Mouse (Mus musculus) stomach, postnatal 0 days (tissue): ENCODE results near the gene Os9. TPM values are rescaled to one million over a fixed set of nuclear protein-coding genes. Genes with fewer than 3 reads are reported as not detected.

Experiments
- ATAC-seq: fragments of 200-750 bp; cut with Nextera tagmentation; 2 replicates; pipeline ENCODE4 v1.8.0; 2017; ENCODE audit not compliant: low FRiP score, low TSS enrichment
- DNase-seq: peaks from one replicate; pipeline ENCODE4 v3.0.0-alpha.2; 2016; ENCODE audit warnings: low spot score
- H3K27ac ChIP-seq: fragments of 300-500 bp; sonication (generic); replicated peaks from 2 replicates; pipeline ENCODE4 v1.5.1; 2014; ENCODE audit warnings: mild to moderate bottlenecking, control low read depth
- H3K27me3 ChIP-seq: fragments of 300-500 bp; sonication (generic); 2 replicates; pipeline ENCODE4 v1.6.1; 2014; ENCODE audit warnings: low read length; ENCODE audit not compliant: control insufficient read depth, insufficient read depth
- H3K36me3 ChIP-seq: fragments of 300-500 bp; sonication (generic); 2 replicates; pipeline ENCODE4 v1.6.1; 2014; ENCODE audit warnings: low read length, mixed read lengths; ENCODE audit not compliant: control insufficient read depth, insufficient read depth
- H3K4me1 ChIP-seq: fragments of 300-500 bp; sonication (generic); replicated peaks from 2 replicates; pipeline ENCODE4 v1.6.1; 2014; ENCODE audit warnings: antibody characterized with exemption; ENCODE audit not compliant: control insufficient read depth, insufficient read depth
- H3K4me2 ChIP-seq: fragments of 300-500 bp; sonication (generic); replicated peaks from 2 replicates; pipeline ENCODE4 v1.6.1; 2014; ENCODE audit warnings: low read depth, mild to moderate bottlenecking, control low read depth, moderate library complexity
- H3K4me3 ChIP-seq: fragments of 300-500 bp; sonication (generic); 2 replicates; pipeline ENCODE4 v1.5.1; 2014; ENCODE audit warnings: low read depth, low read length, control low read depth
- H3K9ac ChIP-seq: fragments of 300-500 bp; sonication (generic); 2 replicates; pipeline ENCODE4 v1.6.1; 2014; ENCODE audit warnings: mild to moderate bottlenecking, low read length, control low read depth, mixed read lengths
- H3K9me3 ChIP-seq: fragments of 300-500 bp; sonication (generic); 2 replicates; pipeline ENCODE4 v1.6.1; 2016; ENCODE audit warnings: low read length; ENCODE audit not compliant: control insufficient read depth
- CTCF ChIP-seq: IDR thresholded peaks from 2 replicates; pipeline ENCODE4 v1.5.1; 2016; ENCODE audit warnings: antibody characterized with exemption, low read depth, mild to moderate bottlenecking, moderate library complexity
- EP300 ChIP-seq: optimal IDR thresholded peaks from 2 replicates; pipeline ENCODE3; 2016; ENCODE audit warnings: antibody characterized with exemption
- WGBS: fragments of 180-500 bp; shearing (Covaris S2); extraction: QIAGEN DNeasy Blood & Tissue Kit; methylation state at CpG from one replicate; pipeline ENCODE4 v1.1.7; 2014; 5-methylcytosine and 5-hydroxymethylcytosine counted together
- polyA plus RNA-seq: library from polyadenylated mRNA; unstranded; fragments of >200 nt; fragmentation: Nextera tagmentation; extraction: Ambion mirVana; gene quantifications from 2 replicates; pipeline ENCODE4 v1.2.1, GENCODE M21; 2015

Os9 gene
- polyA plus RNA-seq, 1 experiment from 2014 or later, result 81.9 TPM

- 5% methylated on average over 35 of the region's 35 CpGs for WGBS
- no peak overlapping the region for H3K9ac ChIP-seq
- no peak overlapping the region for H3K27ac ChIP-seq
- no peak for TF ChIP-seq EP300
- peak; percentile 36; the same call in 1 of the 2 replicates for TF ChIP-seq CTCF
- H3K4me1 ChIP-seq, result peaks cover 5% of the 10 kb centered on the region; the same call in 1 of the 2 replicates
- H3K4me2 ChIP-seq, result peak overlapping the region; percentile 55
- ATAC-seq (no peak), DNase-seq (peak; percentile 42)
- peak overlapping the region; percentile 28 for H3K4me3 ChIP-seq
- no peaks in the 10 kb centered on the region for H3K9me3 ChIP-seq
- H3K36me3 ChIP-seq, result no peaks in the 10 kb centered on the region
- H3K27me3 ChIP-seq, result peaks cover 4% of the 10 kb centered on the region; the same call in 1 of the 2 replicates
Observed at GRCm38 (mm10) chr10:127048608-127049394, 72.1 kb downstream of the Os9 start.

DNA sequence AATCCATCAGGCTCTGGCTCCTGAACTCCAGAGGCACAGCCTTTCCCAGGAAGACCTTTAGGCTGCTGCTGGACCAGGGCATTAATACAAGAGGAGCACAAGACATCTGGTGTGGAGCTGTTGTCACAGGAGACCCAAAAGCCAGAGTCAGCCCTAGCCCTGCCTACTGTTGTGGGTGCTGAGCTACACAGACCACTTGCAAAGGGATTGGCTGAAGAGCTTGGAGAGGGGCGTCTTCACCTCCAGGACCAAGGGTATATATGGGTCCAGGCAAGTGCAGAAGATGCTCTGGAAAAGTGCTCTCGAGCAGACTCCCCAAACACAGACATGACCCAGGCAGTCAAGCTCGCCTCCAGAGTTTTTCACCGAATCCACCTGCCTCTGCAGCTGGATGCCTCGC is 73.0 kb downstream of the Os9 start, which contains the start of gene Cyp27b1:
Gene Cyp27b1 (plus strand): TSS at position 297 of the 400 bp plus-strand sequence.
- H3K4me3 ChIP-seq, result peak within 1 kb of the TSS; percentile 28
- peaks cover 4% of the 10 kb centered on the region; the same call in 1 of the 2 replicates for H3K27me3 ChIP-seq
- H3K27ac ChIP-seq, result no peak within 1 kb of the TSS
- H3K4me1 ChIP-seq, result peaks cover 5% of the 10 kb centered on the region; the same call in 1 of the 2 replicates
- ATAC-seq (no peak), DNase-seq (no peak)
- no peaks in the 10 kb centered on the region for H3K36me3 ChIP-seq
- H3K9me3 ChIP-seq, result no peaks in the 10 kb centered on the region
- H3K4me2 ChIP-seq, result peak within 1 kb of the TSS; percentile 55
- TF ChIP-seq EP300, result no peak
- no peak for TF ChIP-seq CTCF
- H3K9ac ChIP-seq, result no peak within 1 kb of the TSS
- 26% methylated on average over 5 of the region's 5 CpGs for WGBS

Other genes with a start within 250 kb of the Os9 start
- 9.1 and 10.3 TPM in 2 replicates for gene Atp23, start 219.8 kb downstream of the Os9 start, polyA plus RNA-seq
- 29.1 and 33.0 TPM in 2 replicates for gene Ctdsp2, start 142.4 kb downstream of the Os9 start, polyA plus RNA-seq
- gene Avil, start 120.4 kb downstream of the Os9 start, polyA plus RNA-seq, result 10.7 and 12.3 TPM in 2 replicates
- gene Tsfm, start 90.3 kb downstream of the Os9 start, polyA plus RNA-seq, result 58.9 and 61.3 TPM in 2 replicates
- 32.4 and 36.8 TPM in 2 replicates for gene Mettl1, start 79.7 kb downstream of the Os9 start, polyA plus RNA-seq
- gene Eef1akmt3, start 79.6 kb downstream of the Os9 start, polyA plus RNA-seq, result 1.2 and 1.3 TPM in 2 replicates
- 0.13 TPM in 1 of 2 replicates, not detected in the other for gene Cyp27b1, start 72.9 kb downstream of the Os9 start, polyA plus RNA-seq
- 0.75 and 0.81 TPM in 2 replicates for gene March9, start 60.9 kb downstream of the Os9 start, polyA plus RNA-seq
- gene Cdk4, start 57.6 kb downstream of the Os9 start, polyA plus RNA-seq, result 469 and 472 TPM in 2 replicates
- gene Tspan31, start 50.9 kb downstream of the Os9 start, polyA plus RNA-seq, result 82.8 and 87.7 TPM in 2 replicates
- gene Agap2, start 45.8 kb downstream of the Os9 start, polyA plus RNA-seq, result 0.04 and 0.08 TPM in 2 replicates
- gene B4galnt1, start 44.1 kb upstream of the Os9 start, polyA plus RNA-seq, result 45.9 and 65.4 TPM in 2 replicates
- gene Slc26a10, start 59.5 kb upstream of the Os9 start, polyA plus RNA-seq, result 0.70 and 0.76 TPM in 2 replicates
- 25.3 and 29.7 TPM in 2 replicates for gene Arhgef25, start 69.0 kb upstream of the Os9 start, polyA plus RNA-seq
- 27.8 and 32.9 TPM in 2 replicates for gene Dtx3, start 74.6 kb upstream of the Os9 start, polyA plus RNA-seq
- 23.2 and 26.0 TPM in 2 replicates for gene Pip4k2c, start 90.5 kb upstream of the Os9 start, polyA plus RNA-seq
- gene Kif5a, start 142.2 kb upstream of the Os9 start, polyA plus RNA-seq, result 2.2 and 2.3 TPM in 2 replicates
- 134 and 147 TPM in 2 replicates for gene Dctn2, start 145.2 kb upstream of the Os9 start, polyA plus RNA-seq
- gene Mbd6, start 167.9 kb upstream of the Os9 start, polyA plus RNA-seq, result 8.5 and 8.9 TPM in 2 replicates
- 66.6 and 70.4 TPM in 2 replicates for gene Mars, start 190.7 kb upstream of the Os9 start, polyA plus RNA-seq
- gene Arhgap9, start 200.8 kb upstream of the Os9 start, polyA plus RNA-seq, result 5.2 and 5.7 TPM in 2 replicates
- gene Gli1, start 220.8 kb upstream of the Os9 start, polyA plus RNA-seq, result 2.3 and 2.4 TPM in 2 replicates
- 0.02 and 0.12 TPM in 2 replicates for gene Inhbe, start 233.3 kb upstream of the Os9 start, polyA plus RNA-seq
- gene Inhbc, start 249.3 kb upstream of the Os9 start, polyA plus RNA-seq, result 0.15 TPM in 1 of 2 replicates, not detected in the other